Mouse (Mus musculus): Measurements from ENCODE around the gene Zranb1.
A peak's percentile ranks its signal among the peaks of the same experiment; 100 is the strongest.

Gene Zranb1

GRCm38 (mm10) chr7:132927201-132927600 is 3.7 kb upstream of the Zranb1 start:
- DNase-seq (ENCODE audit: low spot score in 2 of 2), result no peak

- DNase-seq (ENCODE audit: low spot score in 2 of 2), result no peak
Measured at GRCm38 (mm10) chr7:132930055-132930454, 887 bp upstream of the Zranb1 start.

- peak; percentile 5 to 32 for DNase-seq (ENCODE audit: low spot score in 2 of 2)
Measured at GRCm38 (mm10) chr7:132931560-132932351, 814 bp downstream of the Zranb1 start.

- no peak for DNase-seq (ENCODE audit: low spot score in 2 of 2)
Measured at GRCm38 (mm10) chr7:132933331-132933730, 2.4 kb downstream of the Zranb1 start.

GRCm38 (mm10) chr7:132934743-132935142 is 3.8 kb downstream of the Zranb1 start:
- DNase-seq (ENCODE audit: low spot score in 2 of 2), result no peak

GRCm38 (mm10) chr7:132939118-132939517 is 8.2 kb downstream of the Zranb1 start:
- no peak for DNase-seq (ENCODE audit: low spot score in 2 of 2)

- no peak for DNase-seq (ENCODE audit: low spot score in 2 of 2)
Measured at GRCm38 (mm10) chr7:132940569-132940968, 9.6 kb downstream of the Zranb1 start.

- no peak for DNase-seq (ENCODE audit: low spot score in 2 of 2)
Measured at GRCm38 (mm10) chr7:132949968-132950367, 19.0 kb downstream of the Zranb1 start.

GRCm38 (mm10) chr7:132950613-132951012 is 19.7 kb downstream of the Zranb1 start:
- no peak for DNase-seq (ENCODE audit: low spot score in 2 of 2)

GRCm38 (mm10) chr7:132964395-132964794 is 33.5 kb downstream of the Zranb1 start:
- no peak for DNase-seq (ENCODE audit: low spot score in 2 of 2)

GRCm38 (mm10) chr7:132965707-132966106 is 34.8 kb downstream of the Zranb1 start:
- DNase-seq (ENCODE audit: low spot score in 2 of 2), result no peak

GRCm38 (mm10) chr7:132972079-132972478 is 41.1 kb downstream of the Zranb1 start:
- DNase-seq (ENCODE audit: low spot score in 2 of 2), result no peak

- DNase-seq (ENCODE audit: low spot score in 2 of 2), result no peak
Measured at GRCm38 (mm10) chr7:132976079-132976478, 45.1 kb downstream of the Zranb1 start.

GRCm38 (mm10) chr7:132977981-132978380 is 47.0 kb downstream of the Zranb1 start:
- DNase-seq (ENCODE audit: low spot score in 2 of 2), result no peak

- DNase-seq (ENCODE audit: low spot score in 2 of 2), result no peak
Measured at GRCm38 (mm10) chr7:132982639-132983038, 51.7 kb downstream of the Zranb1 start.

GRCm38 (mm10) chr7:132989839-132990238 is 58.9 kb downstream of the Zranb1 start:
- no peak for DNase-seq (ENCODE audit: low spot score in 2 of 2)

- no peak for DNase-seq (ENCODE audit: low spot score in 2 of 2)
Measured at GRCm38 (mm10) chr7:132991240-132991900, 60.4 kb downstream of the Zranb1 start.

GRCm38 (mm10) chr7:132992967-132993615 is 62.1 kb downstream of the Zranb1 start:
- DNase-seq (ENCODE audit: low spot score in 2 of 2), result no peak

GRCm38 (mm10) chr7:132994120-132994519 is 63.2 kb downstream of the Zranb1 start:
- DNase-seq (ENCODE audit: low spot score in 2 of 2), result no peak

- no peak for DNase-seq (ENCODE audit: low spot score in 2 of 2)
Measured at GRCm38 (mm10) chr7:132994628-132995191, 63.8 kb downstream of the Zranb1 start.

GRCm38 (mm10) chr7:132996391-132996790 is 65.4 kb downstream of the Zranb1 start:
- no peak for DNase-seq (ENCODE audit: low spot score in 2 of 2)

- DNase-seq (ENCODE audit: low spot score in 2 of 2), result no peak
Measured at GRCm38 (mm10) chr7:132998639-132999038, 67.7 kb downstream of the Zranb1 start.
